Mouse (Mus musculus) stomach, embryonic 16.5 days (tissue): Measurements from ENCODE around the gene Tmem229a. TPM values are rescaled to one million over a fixed set of nuclear protein-coding genes. Genes with fewer than 3 reads are reported as not detected.

Experiments used
- ATAC-seq: fragments of 200-750 bp; cut with Nextera tagmentation; 2 replicates; pipeline ENCODE4 v1.8.0; 2017; ENCODE audit warnings: moderate number of reproducible peaks, moderate TSS enrichment; ENCODE audit not compliant: insufficient read depth, low FRiP score
- H3K27ac ChIP-seq: fragments of 300-500 bp; sonication (generic); 2 replicates; pipeline ENCODE4 v1.5.1; 2014; ENCODE audit warnings: low read length
- H3K27me3 ChIP-seq: fragments of 300-500 bp; sonication (generic); 2 replicates; pipeline ENCODE4 v1.6.1; 2014; ENCODE audit warnings: low read length, control low read depth, mixed read lengths; ENCODE audit not compliant: control insufficient read depth, insufficient read depth
- H3K36me3 ChIP-seq: fragments of 300-500 bp; sonication (generic); 2 replicates; pipeline ENCODE4 v1.6.1; 2014; ENCODE audit warnings: low read length; ENCODE audit not compliant: control insufficient read depth, insufficient read depth
- H3K4me1 ChIP-seq: fragments of 300-500 bp; sonication (generic); 2 replicates; pipeline ENCODE4 v1.6.1; 2014; ENCODE audit warnings: low read length, control low read depth, mixed read lengths; ENCODE audit not compliant: control insufficient read depth, insufficient read depth
- H3K4me2 ChIP-seq: fragments of 300-500 bp; sonication (generic); 2 replicates; pipeline ENCODE4 v1.6.1; 2014; ENCODE audit warnings: low read depth, low read length, mixed read lengths
- H3K4me3 ChIP-seq: fragments of 300-500 bp; sonication (generic); replicated peaks from 2 replicates; pipeline ENCODE4 v1.5.1; 2014; ENCODE audit warnings: mild to moderate bottlenecking, low read length
- H3K9ac ChIP-seq: fragments of 300-500 bp; sonication (generic); 2 replicates; pipeline ENCODE4 v1.6.1; 2014; ENCODE audit warnings: low read length
- H3K9me3 ChIP-seq: fragments of 300-500 bp; sonication (generic); replicated peaks from 2 replicates; pipeline ENCODE4 v1.6.1; 2016; ENCODE audit warnings: low read length, control low read depth; ENCODE audit not compliant: control insufficient read depth
- WGBS: fragments of 180-500 bp; shearing (Covaris S2); extraction: QIAGEN DNeasy Blood & Tissue Kit; methylation state at CpG from one replicate; pipeline ENCODE4 v1.1.7; 2014; 5-methylcytosine and 5-hydroxymethylcytosine counted together
- polyA plus RNA-seq: library from polyadenylated mRNA; unstranded; fragments of >200 nt; fragmentation: Nextera tagmentation; extraction: Ambion mirVana; gene quantifications from 2 replicates; pipeline ENCODE4 v1.2.1, GENCODE M21; 2015

Tmem229a gene
- polyA plus RNA-seq, 1 experiment from 2014 or later = 1.4 TPM

DNA sequence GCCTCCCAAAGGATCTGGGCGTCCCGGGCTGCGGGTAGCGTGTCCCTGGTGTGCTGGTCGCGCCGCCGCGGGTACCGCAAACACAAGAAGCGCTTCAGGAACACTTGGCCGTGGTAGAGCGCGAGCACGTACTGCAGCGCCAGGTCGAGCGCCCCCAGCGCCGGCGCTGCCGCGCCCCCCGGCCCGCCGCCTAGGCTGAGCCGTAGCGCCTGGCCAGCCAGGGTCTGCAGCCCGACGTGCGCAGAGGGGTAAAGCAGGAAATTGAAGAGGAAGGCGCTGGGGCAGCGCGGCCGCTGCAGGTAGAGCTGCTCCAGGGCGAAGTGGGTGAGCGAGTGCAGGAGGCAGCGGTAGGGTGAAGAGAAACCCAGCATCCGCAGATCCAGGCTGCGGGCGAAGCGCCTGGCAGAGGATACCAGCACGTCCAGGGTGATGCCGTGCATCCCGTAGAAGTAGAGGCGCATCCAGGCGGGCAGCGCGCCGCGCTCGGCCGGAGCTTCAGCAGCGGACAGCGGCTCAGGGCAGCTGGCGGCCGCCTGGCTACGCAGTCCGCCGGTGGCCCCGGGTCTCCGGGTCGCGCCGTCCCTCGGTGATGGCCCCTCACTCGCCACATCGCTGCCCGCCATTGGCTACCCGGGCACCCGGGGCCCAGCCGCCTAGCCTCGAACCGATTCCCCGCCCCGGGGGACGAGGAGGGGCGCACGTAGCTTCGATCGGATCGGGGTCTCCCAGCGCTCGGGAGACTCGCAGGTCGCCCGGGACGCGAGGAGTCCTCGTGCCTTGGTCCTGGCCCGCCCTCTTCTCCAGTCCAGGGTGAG is 759 bp downstream of the Tmem229a start:
- ATAC-seq = peak; percentile 64
- peak overlapping the region; percentile 33; the same call in 1 of the 2 replicates for H3K27ac ChIP-seq

DNA sequence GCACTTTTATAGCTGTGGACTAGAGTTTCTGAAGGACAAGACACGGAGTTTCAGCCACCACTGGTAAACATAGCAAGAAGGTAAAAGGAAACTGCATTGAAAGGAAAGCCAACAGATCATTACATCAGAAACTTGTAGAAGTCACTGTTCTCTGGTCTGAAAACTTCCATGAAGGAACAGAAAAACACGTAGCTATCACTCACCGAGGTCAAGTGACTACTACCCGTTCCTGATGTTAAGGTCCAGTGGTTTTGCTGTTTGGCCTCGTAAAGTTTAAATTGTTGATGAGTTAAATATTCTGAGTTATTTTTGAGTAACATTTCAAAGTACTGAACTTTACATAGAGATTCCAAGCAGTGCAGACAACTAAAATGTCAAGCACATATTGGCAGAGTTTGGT is 2.0 kb downstream of the Tmem229a start:
- Histone ChIP-seq H3K4me3 (no peak overlapping the region), H3K27me3 (no peaks in the 10 kb centered on the region; the same call in 1 of the 2 replicates), H3K4me2 (no peak overlapping the region; the same call in 1 of the 2 replicates), H3K27ac (no peak overlapping the region), H3K9me3 (no peaks in the 10 kb centered on the region), H3K36me3 (no peaks in the 10 kb centered on the region), H3K9ac (no peak overlapping the region), H3K4me1 (0 out of 2 replicates have a peak, but pooled peaks cover 4% of the 10 kb centered on the region)
- 80% methylated on average over 5 of the region's 5 CpGs for WGBS
- ATAC-seq = no peak

More for the DNA sequence above, 759 bp downstream of the Tmem229a start:
- Histone ChIP-seq H3K4me2 (peak overlapping the region; percentile 99), H3K27me3 (no peaks in the 10 kb centered on the region; the same call in 1 of the 2 replicates), H3K9ac (peak overlapping the region; percentile 74), H3K9me3 (no peaks in the 10 kb centered on the region), H3K4me3 (peak overlapping the region; percentile 64), H3K4me1 (0 out of 2 replicates have a peak, but pooled peaks cover 4% of the 10 kb centered on the region), H3K36me3 (no peaks in the 10 kb centered on the region)
- WGBS = under 1% methylated on average over 91 of the region's 91 CpGs

DNA sequence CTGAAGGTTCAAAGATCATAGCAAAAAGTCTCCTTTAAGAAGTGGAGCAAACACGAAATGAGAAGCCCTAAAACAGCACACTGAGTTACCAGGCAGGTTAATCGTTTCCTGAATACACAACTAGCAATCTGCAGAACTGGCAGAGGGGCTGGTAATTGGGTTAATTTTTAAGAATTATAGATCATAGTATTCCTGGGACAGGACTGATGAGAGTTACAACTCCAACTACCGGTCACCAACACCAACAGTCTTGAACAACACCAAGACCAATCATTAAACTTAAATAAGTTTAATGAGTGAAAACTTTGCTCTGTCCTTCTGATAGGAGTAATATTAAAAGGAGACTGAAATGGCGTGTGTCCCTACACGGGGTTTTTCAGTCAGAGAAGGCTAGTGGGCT is 3.8 kb downstream of the Tmem229a start:
- no peak for ATAC-seq
- Histone ChIP-seq H3K27me3 (no peaks in the 10 kb centered on the region; the same call in 1 of the 2 replicates), H3K4me3 (no peak overlapping the region), H3K4me2 (no peak overlapping the region), H3K27ac (no peak overlapping the region), H3K9ac (no peak overlapping the region), H3K4me1 (0 out of 2 replicates have a peak, but pooled peaks cover 4% of the 10 kb centered on the region), H3K9me3 (no peaks in the 10 kb centered on the region), H3K36me3 (no peaks in the 10 kb centered on the region)
- WGBS = 75% methylated on average over 5 of the region's 5 CpGs

DNA sequence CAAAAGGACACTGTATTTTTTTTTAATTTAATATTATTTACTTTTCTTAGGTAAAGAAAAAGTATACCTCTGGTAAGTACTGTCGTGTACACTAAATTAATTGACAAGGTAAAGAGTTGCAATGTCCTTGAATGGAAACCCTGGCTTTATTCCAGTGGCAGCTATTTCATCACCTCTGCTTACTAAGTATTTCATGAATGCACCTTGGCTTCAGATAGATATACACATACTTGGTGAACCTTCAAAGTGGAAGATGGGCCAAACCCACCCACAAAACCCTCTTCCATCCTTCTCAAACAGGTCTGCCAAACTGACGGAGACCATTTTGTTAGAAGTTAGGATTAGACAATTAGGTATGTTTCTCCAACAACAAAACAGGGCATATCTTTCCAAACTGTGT is 5.4 kb downstream of the Tmem229a start:
- Histone ChIP-seq H3K27me3 (no peaks in the 10 kb centered on the region; the same call in 1 of the 2 replicates), H3K4me1 (no peaks in the 10 kb centered on the region), H3K4me2 (no peak overlapping the region), H3K4me3 (no peak overlapping the region), H3K9me3 (no peaks in the 10 kb centered on the region), H3K36me3 (no peaks in the 10 kb centered on the region), H3K9ac (no peak overlapping the region), H3K27ac (no peak overlapping the region)
- ATAC-seq = no peak
- WGBS = 83% methylated on average over 2 of the region's 2 CpGs

DNA sequence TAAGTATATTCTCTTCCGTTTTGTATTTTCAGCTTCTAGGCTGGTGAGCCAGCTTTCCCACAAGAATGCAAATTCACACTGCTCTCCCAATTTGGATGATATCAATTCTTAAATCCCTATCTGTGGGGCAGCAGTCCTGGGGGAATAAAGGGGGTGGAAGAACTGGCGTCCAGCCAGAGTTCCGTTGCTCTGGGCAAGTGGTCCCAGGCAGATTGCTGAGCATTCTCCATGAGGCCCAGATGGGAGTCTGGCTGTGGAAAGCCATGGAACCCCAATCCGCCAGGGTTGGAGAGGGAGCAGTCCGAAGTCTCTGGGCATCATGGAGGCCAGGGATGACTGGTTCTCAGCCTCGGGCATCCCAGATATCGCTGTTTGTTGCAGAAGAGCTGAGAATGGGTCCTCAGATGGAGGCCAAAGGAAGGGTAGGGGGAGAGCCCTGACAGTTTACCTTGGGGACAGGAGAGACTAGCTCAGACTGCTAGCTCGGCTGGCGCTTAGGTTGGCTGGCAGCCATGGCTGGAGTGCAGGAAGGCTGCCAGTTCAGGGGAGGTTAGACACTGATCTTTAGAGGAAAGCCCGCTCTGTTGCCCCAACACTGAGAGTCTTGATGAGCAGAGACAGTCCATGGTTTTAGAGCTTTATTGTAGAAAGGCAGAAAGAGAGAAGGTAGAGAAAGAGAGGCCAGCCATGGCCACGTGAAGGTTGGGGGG is 30.9 kb downstream of the Tmem229a start:
- Histone ChIP-seq H3K36me3 (no peaks in the 10 kb centered on the region), H3K27ac (no peak overlapping the region), H3K9me3 (0 out of 2 replicates have a peak, but pooled peaks cover 2% of the 10 kb centered on the region), H3K4me2 (no peak overlapping the region), H3K9ac (no peak overlapping the region), H3K4me1 (no peaks in the 10 kb centered on the region), H3K4me3 (no peak overlapping the region), H3K27me3 (no peaks in the 10 kb centered on the region)
- WGBS = 89% methylated on average over 11 of the region's 11 CpGs
- no peak for ATAC-seq

DNA sequence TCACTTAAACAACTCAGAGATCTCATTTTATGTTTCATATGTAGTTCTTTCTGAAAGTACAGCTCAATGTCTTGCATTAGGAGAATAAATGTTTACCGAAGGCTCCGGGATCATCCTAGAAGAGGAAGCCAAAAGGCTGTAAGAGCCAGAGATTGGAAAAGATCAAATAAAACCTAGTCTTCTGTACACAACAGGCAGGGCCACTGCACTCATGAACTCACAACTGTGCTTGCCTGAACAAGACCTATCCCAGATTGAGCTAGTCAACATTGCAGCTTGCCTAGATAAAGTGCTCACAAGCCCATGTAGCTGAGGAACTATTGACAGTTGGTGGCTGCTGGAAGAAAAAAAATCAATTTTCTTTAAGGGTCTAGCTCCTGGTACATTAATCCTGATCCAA is 42.5 kb downstream of the Tmem229a start:
- Histone ChIP-seq H3K36me3 (no peaks in the 10 kb centered on the region), H3K4me3 (no peak overlapping the region), H3K9ac (no peak overlapping the region), H3K27me3 (no peaks in the 10 kb centered on the region), H3K27ac (no peak overlapping the region), H3K9me3 (no peaks in the 10 kb centered on the region), H3K4me2 (no peak overlapping the region), H3K4me1 (no peaks in the 10 kb centered on the region)
- no peak for ATAC-seq
- WGBS = 76% methylated on average over 2 of the region's 2 CpGs

DNA sequence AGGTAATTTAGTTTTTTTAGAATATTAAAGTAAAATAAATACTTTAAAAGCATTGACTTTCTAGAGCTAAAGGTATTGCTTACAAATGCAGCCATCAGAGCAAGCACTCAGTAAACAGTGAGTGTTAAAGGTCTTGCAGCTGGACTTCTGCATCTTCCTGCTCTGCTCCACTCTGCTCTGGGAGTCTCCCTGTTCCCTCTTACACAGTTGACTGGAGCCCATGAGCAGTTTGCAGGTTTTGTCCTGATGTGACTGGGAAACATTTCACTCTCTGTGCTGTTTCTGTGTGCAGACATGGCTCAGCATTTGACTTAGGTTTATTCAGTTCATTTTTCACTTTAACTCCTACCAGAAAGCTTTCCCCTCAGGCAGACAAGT is 45.4 kb downstream of the Tmem229a start:
- Histone ChIP-seq H3K4me1 (no peaks in the 10 kb centered on the region), H3K9me3 (no peaks in the 10 kb centered on the region), H3K36me3 (no peaks in the 10 kb centered on the region), H3K9ac (no peak overlapping the region), H3K27me3 (no peaks in the 10 kb centered on the region), H3K4me3 (no peak overlapping the region), H3K4me2 (no peak overlapping the region), H3K27ac (no peak overlapping the region)
- ATAC-seq = no peak

DNA sequence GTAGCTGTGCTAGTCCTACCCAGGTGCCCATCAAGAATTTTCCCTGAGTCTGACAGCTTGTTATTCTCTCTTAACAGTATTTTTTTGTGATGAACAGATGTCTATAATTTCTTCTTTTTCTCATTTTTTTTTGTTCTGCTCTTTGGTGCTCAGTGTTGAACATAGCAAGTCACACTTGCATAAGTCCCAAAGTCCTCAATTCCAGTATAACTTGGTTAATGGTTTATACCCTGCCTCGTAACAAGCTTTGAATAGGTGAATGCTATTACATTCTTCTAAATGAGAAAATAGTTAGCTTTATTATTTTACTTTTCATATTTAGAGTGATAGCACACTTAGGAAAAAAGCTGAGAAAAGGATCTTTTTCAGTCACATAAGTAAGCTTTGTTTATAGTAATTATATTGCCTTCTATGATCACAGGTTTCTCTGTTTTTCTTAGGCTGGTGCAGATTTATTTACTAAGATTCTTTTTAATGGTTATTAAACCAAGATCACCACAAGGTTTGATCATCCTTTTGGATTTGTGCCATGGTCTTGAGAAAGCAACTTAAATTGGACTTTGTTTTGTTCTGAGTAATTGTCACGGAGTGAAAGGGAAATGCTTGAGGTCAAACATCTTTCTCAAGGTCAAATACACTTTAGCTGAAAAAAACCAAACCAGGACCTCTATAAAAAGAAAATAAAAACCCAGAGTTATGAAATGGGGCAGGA is 45.9 kb downstream of the Tmem229a start:
- Histone ChIP-seq H3K9ac (no peak overlapping the region), H3K9me3 (no peaks in the 10 kb centered on the region), H3K4me3 (no peak overlapping the region), H3K4me1 (no peaks in the 10 kb centered on the region), H3K27me3 (no peaks in the 10 kb centered on the region), H3K4me2 (no peak overlapping the region), H3K36me3 (no peaks in the 10 kb centered on the region), H3K27ac (no peak overlapping the region)
- no peak for ATAC-seq
- WGBS = 46% methylated on average over 2 of the region's 2 CpGs

DNA sequence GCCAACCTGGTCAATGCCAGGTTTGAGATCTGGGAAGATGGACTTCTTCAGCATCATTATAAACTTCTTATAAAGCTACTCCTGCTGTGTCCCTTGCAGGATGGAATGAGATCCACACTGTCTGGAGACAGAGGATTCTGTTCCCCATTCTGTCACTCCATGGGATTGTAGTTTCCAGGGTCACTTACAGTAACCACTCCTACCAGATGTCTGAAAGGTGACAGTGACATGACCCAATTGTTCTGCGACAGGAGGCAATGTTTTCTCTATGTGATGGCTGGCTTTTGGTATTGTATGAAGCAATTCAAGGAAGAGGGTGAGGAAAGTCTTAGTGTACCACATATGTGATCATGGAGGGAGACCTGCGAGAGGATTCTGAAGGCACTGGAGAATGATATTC is 48.3 kb downstream of the Tmem229a start:
- Histone ChIP-seq H3K27me3 (no peaks in the 10 kb centered on the region), H3K36me3 (no peaks in the 10 kb centered on the region), H3K27ac (no peak overlapping the region), H3K4me1 (no peaks in the 10 kb centered on the region), H3K9ac (no peak overlapping the region), H3K4me2 (no peak overlapping the region), H3K9me3 (no peaks in the 10 kb centered on the region), H3K4me3 (no peak overlapping the region)
- ATAC-seq = no peak
- WGBS = 88% methylated on average over 2 of the region's 2 CpGs
